Mouse (Mus musculus) testis, postnatal 10 days (tissue): ENCODE measurements around the gene Vmn1r167.
"Not testable (repeated sequence)": the region's sequence is repeated elsewhere in the genome, so short reads cannot be mapped to it uniquely, and the experiment has no call there.

ENCODE experiments used
- DNase-seq: peaks from one replicate; pipeline ENCODE4 v3.0.0; 2021; ENCODE audit warnings: low spot score

Vmn1r167 gene

DNA sequence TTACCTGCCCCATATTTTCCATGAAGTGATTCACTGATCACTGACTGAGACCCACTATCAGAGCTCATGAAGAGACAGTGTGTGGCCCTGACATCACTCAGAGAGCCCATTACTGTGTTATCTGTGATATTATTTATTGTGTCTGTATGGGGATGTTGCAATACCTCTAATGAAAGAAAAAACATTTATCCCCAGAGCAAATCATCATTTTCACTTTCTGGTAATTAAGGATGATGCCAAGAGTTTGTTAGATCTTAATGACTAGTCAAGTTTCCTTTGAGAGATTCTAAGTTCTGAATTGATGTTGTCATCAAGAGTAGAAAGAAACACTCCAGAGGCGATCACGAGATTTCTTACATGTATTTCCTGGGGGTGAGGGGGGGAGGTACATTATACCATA, at the start of gene Vmn1r167:
Gene Vmn1r167 (minus strand): TSS at position 101 of the 400 bp plus-strand sequence.
- DNase-seq, result not testable (repeated sequence)

DNA sequence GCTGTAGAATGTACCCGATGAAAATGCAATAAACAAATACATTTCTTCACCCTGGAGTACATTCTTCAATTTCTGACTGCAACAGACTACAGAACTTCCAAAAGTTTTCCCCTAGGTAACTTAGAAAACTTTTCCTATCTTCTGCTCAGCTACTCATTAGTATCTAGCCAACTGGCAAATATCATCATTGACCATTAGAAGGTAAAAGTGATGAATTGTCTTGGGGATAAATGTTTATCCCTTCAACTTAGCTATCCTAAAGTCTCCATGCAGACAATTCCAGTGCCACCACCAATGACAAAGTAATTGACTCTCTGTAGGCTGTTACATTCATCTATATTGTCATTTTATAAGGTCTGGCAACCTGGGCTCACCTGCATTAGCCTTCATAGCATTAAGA, 32.4 kb upstream of the Vmn1r167 start, which contains the start of gene Vmn1r168:
Gene Vmn1r168 (plus strand): TSS at position 301 of the 400 bp plus-strand sequence.
- not testable (repeated sequence) for DNase-seq

DNA sequence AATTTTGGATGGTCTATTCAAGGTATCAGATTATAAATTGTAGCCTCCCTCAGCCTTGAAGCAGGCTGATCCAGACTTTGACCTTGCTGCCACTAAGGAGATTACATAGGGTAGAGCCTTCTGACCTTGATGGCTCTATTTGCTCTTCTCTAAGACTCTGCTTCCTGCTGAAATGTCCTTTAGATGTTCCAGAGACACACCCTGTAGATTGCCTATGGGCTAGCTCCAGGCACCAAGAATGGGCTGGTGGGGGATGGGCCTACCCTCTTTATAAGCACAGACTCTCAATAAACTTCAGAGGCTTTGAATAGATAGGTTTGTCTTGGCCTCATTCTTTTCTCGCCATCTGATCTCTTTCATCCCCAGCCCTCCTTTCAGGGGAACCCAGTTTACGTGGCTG, 34.1 kb downstream of the Vmn1r167 start:
- not testable (repeated sequence) for DNase-seq

DNA sequence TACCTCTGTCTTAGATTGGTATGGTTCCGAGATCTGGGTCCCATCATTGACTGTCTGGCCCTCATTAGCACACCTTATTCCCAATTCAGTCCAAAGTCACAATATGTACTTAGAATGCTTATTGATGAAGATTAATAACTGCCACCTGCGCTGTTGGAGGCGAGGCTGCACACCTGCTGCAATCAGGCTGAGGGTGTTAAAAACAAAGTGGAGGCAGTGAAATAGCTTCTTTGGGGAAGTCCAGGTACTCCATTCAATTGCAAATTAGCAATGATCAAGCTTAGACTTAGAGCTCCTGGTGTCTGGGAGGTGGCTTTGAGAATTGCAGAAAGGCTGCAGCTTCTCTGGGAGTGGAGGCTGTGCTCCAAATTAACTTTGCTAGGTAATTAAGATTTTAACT, 36.2 kb downstream of the Vmn1r167 start:
- DNase-seq, result not testable (repeated sequence)

GRCm38 (mm10) chr7:23470201-23470600, 36.8 kb downstream of the Vmn1r167 start:
- not testable (repeated sequence) for DNase-seq
